Mouse (Mus musculus): ENCODE measurements around the gene Vmn1r37. TPM values are rescaled to one million over a fixed set of nuclear protein-coding genes. Genes with fewer than 3 reads are reported as not detected.
"Not testable (repeated sequence)": the region's sequence is repeated elsewhere in the genome, so short reads cannot be mapped to it uniquely, and the experiment has no call there.

Vmn1r37 gene
- not detected in 2 replicates for polyA plus RNA-seq (2015; fragmentation: Nextera tagmentation; extraction: Ambion mirVana)

DNA sequence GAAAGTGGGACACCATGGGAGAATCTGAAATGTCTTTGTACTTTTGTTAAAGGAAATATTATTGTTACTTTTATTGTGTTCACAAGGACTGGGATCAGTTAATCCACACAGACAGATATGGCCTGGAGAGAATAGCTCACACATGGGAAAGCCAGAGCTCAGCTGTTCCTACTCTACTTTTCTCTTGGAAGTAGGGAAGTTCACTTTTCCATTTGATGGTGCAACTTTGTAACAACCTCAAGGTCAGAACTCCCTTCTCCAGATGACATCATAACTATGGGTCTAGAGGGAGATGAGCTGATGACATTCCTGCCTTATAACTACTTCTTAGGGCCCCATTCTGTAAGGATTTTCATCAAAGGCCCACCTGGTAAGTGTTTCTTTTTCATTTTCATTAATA lies at the start of gene Vmn1r37:
TSS of gene Vmn1r37 (plus strand) at position 301 of the 400 bp plus-strand sequence.
- not testable (repeated sequence) for H3K27ac ChIP-seq (ENCODE audit: low read length); H3K9me3 ChIP-seq (replicated peaks; ENCODE audit: control insufficient read depth, low read length, poor library complexity, severe bottlenecking); ATAC-seq; H3K4me1 ChIP-seq (ENCODE audit: control insufficient read depth, insufficient read depth, low read length); H3K9ac ChIP-seq (ENCODE audit: low read depth, low read length); H3K27me3 ChIP-seq (ENCODE audit: control insufficient read depth, insufficient read depth, low read depth, low read length); H3K36me3 ChIP-seq (ENCODE audit: control insufficient read depth, insufficient read depth, low read length); H3K4me2 ChIP-seq (ENCODE audit: low read length); H3K4me3 ChIP-seq (ENCODE audit: low read depth, low read length)

DNA sequence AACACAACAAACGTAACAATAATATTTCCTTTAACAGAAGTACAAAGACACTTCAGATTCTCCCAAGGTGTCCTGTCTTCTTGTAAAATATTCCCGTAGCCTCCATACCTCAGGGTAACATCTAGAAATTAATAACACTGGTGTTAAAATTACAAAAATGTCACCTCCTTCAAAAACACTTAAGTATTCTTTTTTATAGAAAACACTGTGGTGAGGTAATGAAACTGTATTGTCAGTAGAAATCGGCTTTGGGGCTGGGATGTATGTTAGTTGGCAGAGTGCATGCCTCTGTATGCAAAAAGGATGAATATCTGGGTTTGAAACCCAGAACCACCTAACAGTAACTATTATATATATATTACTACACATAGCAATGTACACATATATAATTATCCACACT lies 43.4 kb upstream of the Vmn1r37 start, which contains the start of gene Vmn1r35:
TSS of gene Vmn1r35 (minus strand) at position 101 of the 400 bp plus-strand sequence.
- Histone ChIP-seq H3K4me1 (ENCODE audit: control insufficient read depth, insufficient read depth, low read length) (no peaks in the 10 kb centered on the region), H3K4me2 (ENCODE audit: low read length) (no peak within 1 kb of the TSS), H3K4me3 (ENCODE audit: low read depth, low read length) (no peak within 1 kb of the TSS), H3K36me3 (ENCODE audit: control insufficient read depth, insufficient read depth, low read length) (no peaks in the 10 kb centered on the region), H3K27me3 (ENCODE audit: control insufficient read depth, insufficient read depth, low read depth, low read length) (no peaks in the 10 kb centered on the region), H3K27ac (ENCODE audit: low read length) (no peak within 1 kb of the TSS), H3K9ac (ENCODE audit: low read depth, low read length) (no peak within 1 kb of the TSS), H3K9me3 (replicated peaks; ENCODE audit: control insufficient read depth, low read length, poor library complexity, severe bottlenecking) (no peaks in the 10 kb centered on the region)
- 90% methylated on average over 3 of the region's 3 CpGs for WGBS
- no peak for ATAC-seq

DNA sequence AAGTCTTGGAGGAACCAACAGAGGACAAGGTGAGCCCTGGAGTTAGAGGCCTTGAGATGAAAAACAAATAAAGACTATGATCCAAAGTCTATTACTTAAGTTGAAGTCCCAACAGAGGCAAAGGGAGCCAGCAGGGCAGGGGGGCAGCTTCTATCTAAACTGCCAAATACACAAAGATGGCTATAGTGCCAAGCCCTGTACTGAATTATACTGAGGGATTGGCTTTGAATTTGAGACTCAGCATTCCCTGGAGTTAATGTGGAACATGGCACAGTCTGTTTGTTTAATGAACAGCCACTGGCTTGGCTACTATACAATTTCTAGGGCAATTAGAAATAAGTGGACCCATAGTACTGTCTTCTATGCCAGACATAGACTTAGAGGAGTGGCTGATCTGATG lies 20.3 kb upstream of the Vmn1r37 start:
- Histone ChIP-seq H3K4me3 (ENCODE audit: low read depth, low read length) (no peak overlapping the region), H3K9me3 (replicated peaks; ENCODE audit: control insufficient read depth, low read length, poor library complexity, severe bottlenecking) (no peaks in the 10 kb centered on the region), H3K27me3 (ENCODE audit: control insufficient read depth, insufficient read depth, low read depth, low read length) (no peaks in the 10 kb centered on the region), H3K9ac (ENCODE audit: low read depth, low read length) (no peak overlapping the region), H3K4me2 (ENCODE audit: low read length) (no peak overlapping the region), H3K36me3 (ENCODE audit: control insufficient read depth, insufficient read depth, low read length) (no peaks in the 10 kb centered on the region), H3K4me1 (ENCODE audit: control insufficient read depth, insufficient read depth, low read length) (no peaks in the 10 kb centered on the region), H3K27ac (ENCODE audit: low read length) (no peak overlapping the region)
- ATAC-seq, result no peak

DNA sequence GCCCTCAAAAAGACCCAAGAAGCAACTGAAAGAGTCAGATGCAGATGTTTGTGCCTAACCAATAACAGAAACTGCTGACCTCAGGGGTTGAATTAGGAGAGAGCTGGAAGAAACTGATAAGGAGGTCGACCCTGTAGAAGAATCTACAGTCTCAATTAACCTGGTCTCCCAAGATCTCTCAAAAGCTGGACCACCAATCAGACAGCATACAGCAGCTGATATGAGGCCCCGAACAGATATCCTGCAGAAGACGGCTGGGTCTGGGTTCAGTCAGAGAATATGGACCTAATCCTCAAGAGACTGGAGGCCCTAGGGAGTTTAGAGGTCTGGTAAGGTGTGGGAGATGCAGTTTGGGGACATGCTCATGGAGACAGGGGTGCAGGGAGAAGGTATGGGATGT lies 15.3 kb upstream of the Vmn1r37 start:
- H3K4me1 ChIP-seq (ENCODE audit: control insufficient read depth, insufficient read depth, low read length), result no peaks in the 10 kb centered on the region
- no peaks in the 10 kb centered on the region for H3K36me3 ChIP-seq (ENCODE audit: control insufficient read depth, insufficient read depth, low read length)
- H3K9me3 ChIP-seq (replicated peaks; ENCODE audit: control insufficient read depth, low read length, poor library complexity, severe bottlenecking), result no peaks in the 10 kb centered on the region
- H3K27ac ChIP-seq (ENCODE audit: low read length), result no peak overlapping the region
- no peak overlapping the region for H3K4me2 ChIP-seq (ENCODE audit: low read length)
- no peak overlapping the region for H3K4me3 ChIP-seq (ENCODE audit: low read depth, low read length)
- H3K27me3 ChIP-seq (ENCODE audit: control insufficient read depth, insufficient read depth, low read depth, low read length), result no peaks in the 10 kb centered on the region
- ATAC-seq, result no peak
- WGBS, result 84% methylated on average over 3 of the region's 3 CpGs
- H3K9ac ChIP-seq (ENCODE audit: low read depth, low read length), result no peak overlapping the region

DNA sequence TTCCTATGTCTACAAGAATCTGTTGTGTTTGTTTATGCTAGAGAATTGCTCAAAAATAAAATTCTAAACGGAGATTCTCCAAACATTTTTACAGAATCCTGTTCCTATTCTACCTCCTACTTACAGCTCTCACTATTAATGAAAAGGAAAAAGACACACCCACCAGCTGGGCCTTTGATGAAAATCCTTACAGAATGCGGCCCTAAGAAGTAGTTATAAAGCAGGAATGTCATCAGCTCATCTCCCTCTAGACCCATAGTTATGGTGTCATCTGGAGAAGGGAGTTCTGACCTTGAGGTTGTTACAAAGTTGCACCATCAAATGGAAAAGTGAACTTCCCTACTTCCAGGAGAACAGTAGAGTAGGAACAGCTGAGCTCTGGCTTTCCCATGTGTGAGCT lies 10.1 kb upstream of the Vmn1r37 start, which contains the start of gene Vmn1r36:
TSS of gene Vmn1r36 (minus strand) at position 101 of the 400 bp plus-strand sequence.
- H3K27ac ChIP-seq (ENCODE audit: low read length); H3K36me3 ChIP-seq (ENCODE audit: control insufficient read depth, insufficient read depth, low read length); H3K9me3 ChIP-seq (replicated peaks; ENCODE audit: control insufficient read depth, low read length, poor library complexity, severe bottlenecking); H3K9ac ChIP-seq (ENCODE audit: low read depth, low read length); ATAC-seq; H3K4me2 ChIP-seq (ENCODE audit: low read length); H3K4me1 ChIP-seq (ENCODE audit: control insufficient read depth, insufficient read depth, low read length); H3K4me3 ChIP-seq (ENCODE audit: low read depth, low read length); H3K27me3 ChIP-seq (ENCODE audit: control insufficient read depth, insufficient read depth, low read depth, low read length): not testable (repeated sequence)
- 67% methylated on average over 2 of the region's 2 CpGs for WGBS

DNA sequence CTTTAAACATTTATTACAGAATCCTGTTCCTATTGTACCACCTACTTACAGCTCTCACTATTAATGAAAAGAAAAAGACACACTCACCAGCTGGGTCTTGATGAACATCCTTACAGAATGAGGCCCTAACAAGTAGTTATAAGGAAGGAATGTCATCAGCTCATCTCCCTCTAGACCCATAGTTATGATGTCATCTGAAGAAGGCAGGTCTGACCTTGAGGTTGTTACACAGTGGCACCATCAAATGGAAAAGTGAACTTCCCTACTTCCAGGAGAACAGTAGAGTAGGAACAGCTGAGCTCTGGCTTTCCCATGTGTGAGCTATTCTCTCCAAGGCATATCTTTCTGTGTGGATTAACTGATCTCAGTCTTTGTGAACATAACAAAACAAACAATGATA lies 53.3 kb downstream of the Vmn1r37 start, which contains the start of gene Vmn1r38:
TSS of gene Vmn1r38 (minus strand) at position 101 of the 400 bp plus-strand sequence.
- not testable (repeated sequence) for H3K4me1 ChIP-seq (ENCODE audit: control insufficient read depth, insufficient read depth, low read length); H3K9ac ChIP-seq (ENCODE audit: low read depth, low read length); H3K27me3 ChIP-seq (ENCODE audit: control insufficient read depth, insufficient read depth, low read depth, low read length); H3K4me3 ChIP-seq (ENCODE audit: low read depth, low read length); H3K4me2 ChIP-seq (ENCODE audit: low read length); H3K27ac ChIP-seq (ENCODE audit: low read length); H3K9me3 ChIP-seq (replicated peaks; ENCODE audit: control insufficient read depth, low read length, poor library complexity, severe bottlenecking); ATAC-seq; H3K36me3 ChIP-seq (ENCODE audit: control insufficient read depth, insufficient read depth, low read length)

Other genes starting within 250 kb of the Vmn1r37 start
- gene Mad2l1, start 194.0 kb upstream of the Vmn1r37 start, polyA plus RNA-seq (2015; fragmentation: Nextera tagmentation; extraction: Ambion mirVana), result 14.5 and 15.0 TPM in 2 replicates
- gene Vmn1r32, start 169.3 kb upstream of the Vmn1r37 start, polyA plus RNA-seq (2015; fragmentation: Nextera tagmentation; extraction: Ambion mirVana), result not detected in 2 replicates
- not detected in 2 replicates for gene Vmn1r33, start 111.1 kb upstream of the Vmn1r37 start, polyA plus RNA-seq (2015; fragmentation: Nextera tagmentation; extraction: Ambion mirVana)
- gene Vmn1r34, start 85.5 kb upstream of the Vmn1r37 start, polyA plus RNA-seq (2015; fragmentation: Nextera tagmentation; extraction: Ambion mirVana), result not detected in 2 replicates
- not detected in 2 replicates for gene Vmn1r35, start 43.5 kb upstream of the Vmn1r37 start, polyA plus RNA-seq (2015; fragmentation: Nextera tagmentation; extraction: Ambion mirVana)
- gene Vmn1r36, start 10.2 kb upstream of the Vmn1r37 start, polyA plus RNA-seq (2015; fragmentation: Nextera tagmentation; extraction: Ambion mirVana), result not detected in 2 replicates
- gene Vmn1r38, start 53.2 kb downstream of the Vmn1r37 start, polyA plus RNA-seq (2015; fragmentation: Nextera tagmentation; extraction: Ambion mirVana), result not detected in 2 replicates
- gene Vmn1r39, start 81.2 kb downstream of the Vmn1r37 start, polyA plus RNA-seq (2015; fragmentation: Nextera tagmentation; extraction: Ambion mirVana), result not detected in 2 replicates
- 34.5 and 43.1 TPM in 2 replicates for gene Gng12, start 167.0 kb downstream of the Vmn1r37 start, polyA plus RNA-seq (2015; fragmentation: Nextera tagmentation; extraction: Ambion mirVana)